Comparison of ENCODE assay signal across 17 mouse cellular contexts in genomic region chr10:75224154-75224553, GRCm38 (mm10). TPM values are rescaled to one million over a fixed set of nuclear protein-coding genes. Genes with fewer than 3 reads are reported as not detected.
DNase-seq lines count a peak whose midpoint lies in the region; ATAC-seq and TF ChIP-seq lines count a peak whose summit lies in the region.
"Had no signal": no experiment of that assay in that cellular context is flagged by ENCODE, and none has a peak within 500 bp of the region (broad histone marks: within the 10 kb centered on the region; RNA-seq: fewer than 3 reads in every experiment).

No protein-coding gene starts in this region.

- 0 out of 2 replicates have a peak, but pooled peaks cover under 1% of the 10 kb centered on the region for H3K36me3 ChIP-seq in heart, embryonic 12.5 days
- H3K36me3 ChIP-seq in liver, postnatal 0 days (replicated peaks; ENCODE audit: insufficient read depth, low read length), result no peaks in the 10 kb centered on the region
- peaks cover 0 to 14% of the 10 kb centered on the region in 2 experiments for H3K36me3 ChIP-seq in CH12.LX (replicated peaks in 1 of 2; ENCODE audit: control insufficient read depth in 1 of 2, insufficient read depth in 1 of 2, low read length in 1 of 2)
- H3K36me3 ChIP-seq: hindbrain, embryonic 13.5 days; lung, embryonic 15.5 days had no signal

- DNase-seq in heart, postnatal 4 days, result no peak
- DNase-seq in liver, postnatal 0 days, result no peak
- DNase-seq in liver, result no peak
- peak; percentile 23 for DNase-seq in CH12.LX (ENCODE audit: extremely low read depth)
- DNase-seq in kidney, postnatal 36 days, result no peak
- DNase-seq: cerebellum, adult 18-20 months; right cerebral cortex, postnatal 25 days; thymus, postnatal 14 days had no signal

- WGBS in heart, embryonic 12.5 days, result 52% methylated on average over 3 of the region's 3 CpGs
- 71% methylated on average over 3 of the region's 3 CpGs for WGBS in liver, postnatal 0 days (ENCODE audit: insufficient replicate concordance)

- H3K79me2 ChIP-seq in CH12.LX (replicated peaks; ENCODE audit: control insufficient read depth, extremely low read depth, insufficient read depth, poor library complexity, severe bottlenecking), result peaks cover 34% of the 10 kb centered on the region

- TF ChIP-seq EP300 in liver, postnatal 0 days (IDR thresholded peaks at IDR 0.05; ENCODE audit: low read depth), result no peak
- TF ChIP-seq EP300 in CH12.LX (IDR thresholded peaks at IDR 0.05; ENCODE audit: low read length), result no peak

- no peak overlapping the region for H3K4me2 ChIP-seq in heart, embryonic 12.5 days
- no peak overlapping the region for H3K4me2 ChIP-seq in liver, postnatal 0 days (ENCODE audit: low read depth, low read length)
- peak overlapping the region; percentile 42 for H3K4me2 ChIP-seq in CH12.LX (ENCODE audit: insufficient read depth, low read depth, poor library complexity, severe bottlenecking)
- H3K4me2 ChIP-seq: hindbrain, embryonic 13.5 days; kidney, embryonic 15.5 days; lung, embryonic 15.5 days; midbrain, embryonic 11.5 days had no signal

- H3K9ac ChIP-seq in heart, embryonic 12.5 days, result no peak overlapping the region
- no peak overlapping the region for H3K9ac ChIP-seq in liver, postnatal 0 days (replicated peaks)
- H3K9ac ChIP-seq in CH12.LX (ENCODE audit: insufficient read depth, low read depth), result no peak overlapping the region
- H3K9ac ChIP-seq: hindbrain, embryonic 13.5 days; kidney, embryonic 15.5 days; lung, embryonic 15.5 days had no signal

- in situ Hi-C loops in CH12.LX (cut with MboI; ENCODE audit: low pct_ligation_motif_present, low pct_unique_long_range_greater_than_20kb, low sequenced_read_pairs), result no loop called here

- no peak for ATAC-seq in heart, embryonic 12.5 days (ENCODE audit: insufficient number of reproducible peaks, low FRiP score)
- ATAC-seq in liver, postnatal 0 days, result no peak
- ATAC-seq: forebrain, embryonic 14.5 days; intestine, embryonic 16.5 days had no signal

- peak; percentile 34; the same call in 1 of the 2 replicates for TF ChIP-seq POLR2A in CH12.LX (IDR thresholded peaks at IDR 0.05; ENCODE audit: low read depth, low read length)

- H3K27me3 ChIP-seq in heart, embryonic 12.5 days (replicated peaks), result no peaks in the 10 kb centered on the region
- no peaks in the 10 kb centered on the region for H3K27me3 ChIP-seq in liver, postnatal 0 days (ENCODE audit: insufficient read depth, low read length)
- H3K27me3 ChIP-seq in CH12.LX (replicated peaks), result no peaks in the 10 kb centered on the region
- H3K27me3 ChIP-seq: hindbrain, embryonic 13.5 days; kidney, embryonic 15.5 days; lung, embryonic 15.5 days had no signal

- TF ChIP-seq CTCF in liver, postnatal 0 days (IDR thresholded peaks at IDR 0.05; ENCODE audit: low read depth), result no peak
- no peak for TF ChIP-seq CTCF in CH12.LX (conservative IDR thresholded peaks at IDR 0.05 in 1 of 2, IDR thresholded peaks at IDR 0.05 in 1 of 2; ENCODE audit: low read depth in 2 of 2, low read length in 2 of 2)

- H3K9me3 ChIP-seq in heart, embryonic 12.5 days (replicated peaks), result no peaks in the 10 kb centered on the region
- no peaks in the 10 kb centered on the region for H3K9me3 ChIP-seq in liver, postnatal 0 days (ENCODE audit: low read length)
- no peaks in the 10 kb centered on the region for H3K9me3 ChIP-seq in CH12.LX (replicated peaks; ENCODE audit: low read length)
- H3K9me3 ChIP-seq: hindbrain, embryonic 13.5 days; kidney, embryonic 15.5 days; lung, embryonic 15.5 days had no signal

- TF ChIP-seq RAD21 in CH12.LX (IDR thresholded peaks at IDR 0.05; ENCODE audit: low read depth, low read length), result no peak

- no peak overlapping the region for H3K4me3 ChIP-seq in heart, embryonic 12.5 days
- H3K4me3 ChIP-seq in liver, postnatal 0 days (ENCODE audit: low read depth, low read length), result no peak overlapping the region
- peak overlapping the region in 1 of 3 experiments; percentile 25 for H3K4me3 ChIP-seq in CH12.LX (replicated peaks in 1 of 3; ENCODE audit: low read depth in 2 of 3, low read length in 2 of 3, poor library complexity in 1 of 3)
- H3K4me3 ChIP-seq in brown adipose tissue, adult 24 weeks (ENCODE audit: insufficient read depth, low read depth, low read length), result no peak overlapping the region
- H3K4me3 ChIP-seq: erythroblast, embryonic 14.5 days; hindbrain, embryonic 13.5 days; kidney, embryonic 15.5 days; lung, embryonic 15.5 days had no signal

- dilution Hi-C loops in CH12.LX (cut with MboI; ENCODE audit: extremely low pct_ligation_motif_present, extremely low pct_unique_long_range_greater_than_20kb, low sequenced_read_pairs), result no loop called here

- H3K4me1 ChIP-seq in heart, embryonic 12.5 days (replicated peaks), result peaks cover 32% of the 10 kb centered on the region
- peaks cover 32% of the 10 kb centered on the region for H3K4me1 ChIP-seq in liver, postnatal 0 days (ENCODE audit: insufficient read depth)
- peaks cover 18 to 76% of the 10 kb centered on the region in 2 experiments for H3K4me1 ChIP-seq in CH12.LX (ENCODE audit: control insufficient read depth in 1 of 2, insufficient read depth in 2 of 2)
- peaks cover 22% of the 10 kb centered on the region for H3K4me1 ChIP-seq in brown adipose tissue, adult 24 weeks (ENCODE audit: control insufficient read depth, insufficient read depth, insufficient read length, low read length)

- H3K27ac ChIP-seq in heart, embryonic 12.5 days (ENCODE audit: poor library complexity, severe bottlenecking), result peak overlapping the region; percentile 60
- H3K27ac ChIP-seq in liver, postnatal 0 days (ENCODE audit: low read depth), result 0 out of 2 replicates have a peak overlapping the region, but pooled peaks have one; percentile 22
- peak overlapping the region; percentile 90 for H3K27ac ChIP-seq in CH12.LX (ENCODE audit: insufficient read depth, low read depth)
- 0 out of 2 replicates have a peak overlapping the region, but pooled peaks have one; percentile 36 for H3K27ac ChIP-seq in brown adipose tissue, adult 24 weeks (replicated peaks; ENCODE audit: low read depth, low read length)
- H3K27ac ChIP-seq: hindbrain, embryonic 13.5 days; kidney, embryonic 15.5 days; lung, embryonic 15.5 days had no signal

TF ChIP-seq in CH12.LX, 34 proteins besides CTCF, POLR2A, EP300 and RAD21 (continues in another document):
- TF ChIP-seq JUND (conservative IDR thresholded peaks at IDR 0.05; ENCODE audit: low read depth, low read length) (no peak), CHD1 (IDR thresholded peaks at IDR 0.05; ENCODE audit: low read depth, low read length) (0 out of 2 replicates have a peak, but pooled peaks have one; percentile 39), MAFK (IDR thresholded peaks at IDR 0.05; ENCODE audit: insufficient replicate concordance, low read length) (no peak), HCFC1 (IDR thresholded peaks at IDR 0.05; ENCODE audit: low read depth, low read length) (no peak), UBTF (IDR thresholded peaks at IDR 0.05; ENCODE audit: low read depth, low read length) (no peak), MXI1 (IDR thresholded peaks at IDR 0.05; ENCODE audit: low read depth, low read length) (no peak), TCF12 (IDR thresholded peaks at IDR 0.05; ENCODE audit: low read depth, low read length) (peak; percentile 35; the same call in 1 of the 2 replicates), ELF1 (IDR thresholded peaks at IDR 0.05; ENCODE audit: low read depth, low read length) (no peak), USF1 (IDR thresholded peaks at IDR 0.05; ENCODE audit: low read depth, low read length) (no peak), ETS1 (conservative IDR thresholded peaks at IDR 0.05; ENCODE audit: low read depth, low read length) (peak; percentile 62), BHLHE40 (IDR thresholded peaks at IDR 0.05; ENCODE audit: low read depth, low read length) (peak; percentile 59), NRF1 (IDR thresholded peaks at IDR 0.05; ENCODE audit: low read depth, low read length) (no peak), PAX5 (IDR thresholded peaks at IDR 0.05; ENCODE audit: low read length) (no peak), GABPA (IDR thresholded peaks at IDR 0.05; ENCODE audit: insufficient replicate concordance, low read depth, low read length) (no peak), ZKSCAN1 (IDR thresholded peaks at IDR 0.05; ENCODE audit: borderline replicate concordance, low read depth, low read length) (no peak), SMC3 (IDR thresholded peaks at IDR 0.05; ENCODE audit: low read depth, low read length) (no peak), SIN3A (IDR thresholded peaks at IDR 0.05; ENCODE audit: low read length) (peak; percentile 65), E2F4 (IDR thresholded peaks at IDR 0.05; ENCODE audit: insufficient replicate concordance, low read depth, low read length) (no peak), JUN (IDR thresholded peaks at IDR 0.05; ENCODE audit: insufficient read depth, low read depth, low read length) (no peak), ZMIZ1 (IDR thresholded peaks at IDR 0.05; ENCODE audit: low read depth, low read length) (peak; percentile 41; the same call in 1 of the 2 replicates), IRF4 (IDR thresholded peaks at IDR 0.05; ENCODE audit: low read depth, low read length) (0 out of 2 replicates have a peak, but pooled peaks have one; percentile 25), MAZ (IDR thresholded peaks at IDR 0.05; ENCODE audit: low read depth, low read length) (no peak), KAT2A (IDR thresholded peaks at IDR 0.05; ENCODE audit: insufficient replicate concordance, low read length) (no peak), POLR2AphosphoS2 (IDR thresholded peaks at IDR 0.05; ENCODE audit: low read depth, low read length) (no peak), ZNF384 (IDR thresholded peaks at IDR 0.05; ENCODE audit: low read depth, low read length) (no peak), TBP (conservative IDR thresholded peaks at IDR 0.05; ENCODE audit: low read depth, low read length) (0 out of 2 replicates have a peak, but pooled peaks have one; percentile 34), NELFE (IDR thresholded peaks at IDR 0.05; ENCODE audit: low read depth, low read length) (no peak), MAX (IDR thresholded peaks at IDR 0.05; ENCODE audit: low read length) (no peak), CHD2 (IDR thresholded peaks at IDR 0.05; ENCODE audit: low read length) (no peak), ZC3H11A (IDR thresholded peaks at IDR 0.05; ENCODE audit: low read depth, low read length) (no peak)

RNA-seq across cellular contexts. Expression of gene Specc1l, which starts 12.3 kb away (rescaled TPM):
- 30.2 and 32.1 TPM in 2 replicates for polyA plus RNA-seq in heart, embryonic 12.5 days (2016; fragmentation: Nextera tagmentation; extraction: Ambion mirVana)
- 10 to 100 TPM; 47.6 to 48.8 TPM for total RNA-seq in heart, postnatal 4 days (2021)
- 3.5 and 4.0 TPM in 2 replicates for polyA plus RNA-seq in liver, postnatal 0 days (2015; fragmentation: Nextera tagmentation; extraction: Ambion mirVana)
- total RNA-seq in CH12.LX (2012; rRNA removed), result 21.0 and 21.1 TPM in 2 replicates
- 15.3 and 18.6 TPM in 2 replicates for total RNA-seq in CH12.LX (2014; rRNA removed)
- polyA plus RNA-seq in CH12.LX (2012; ENCODE audit: insufficient read length, low read depth), result 23.6 and 25.1 TPM in 2 replicates
- 12.3 and 15.1 TPM in 2 replicates for polyA plus RNA-seq in brown adipose tissue, adult 24 weeks (2012; ENCODE audit: insufficient read depth, insufficient read length, missing spikeins)

Comparison
In these comparisons a context has a peak if more than half of its experiments do, and no peak if none do; other contexts are left out.
1. H3K27ac ChIP-seq: peak in every context shown above with its lines; median percentile 90 in CH12.LX; 60 in heart, embryonic 12.5 days; 36 in brown adipose tissue, adult 24 weeks; 22 in liver, postnatal 0 days.